Mouse (Mus musculus): Measurements from ENCODE around the gene Wasf1. TPM values are rescaled to one million over a fixed set of nuclear protein-coding genes. Genes with fewer than 3 reads are reported as not detected.

Gene Wasf1
- total RNA-seq, 2 experiments from 2014 or later = 412 to 418 TPM

GRCm38 (mm10) chr10:40906802-40907201 lies 23.5 kb downstream of the Wasf1 start:
- H3K4me3 ChIP-seq = no peak overlapping the region
- no peak for DNase-seq (ENCODE audit: low spot score in 2 of 2)
- H3K27ac ChIP-seq = peak overlapping the region; percentile 39; the same call in 1 of the 2 replicates
- TF ChIP-seq CTCF (conservative IDR thresholded peaks at IDR 0.05) = no peak

- H3K27ac ChIP-seq = peak overlapping the region; percentile 46; the same call in 1 of the 2 replicates
- no peak overlapping the region for H3K4me3 ChIP-seq
- no peak for DNase-seq (ENCODE audit: low spot score in 2 of 2)
- no peak for TF ChIP-seq CTCF (conservative IDR thresholded peaks at IDR 0.05)
Observed at GRCm38 (mm10) chr10:40908580-40908979, 25.3 kb downstream of the Wasf1 start.

- Histone ChIP-seq H3K27ac (no peak overlapping the region), H3K4me3 (no peak overlapping the region)
- no peak for TF ChIP-seq CTCF (conservative IDR thresholded peaks at IDR 0.05)
- DNase-seq (ENCODE audit: low spot score in 2 of 2) = no peak
Observed at GRCm38 (mm10) chr10:40910811-40911210, 27.5 kb downstream of the Wasf1 start.

GRCm38 (mm10) chr10:40915240-40915639 lies 32.0 kb downstream of the Wasf1 start:
- no peak overlapping the region for H3K27ac ChIP-seq
- no peak for DNase-seq (ENCODE audit: low spot score in 2 of 2)
- TF ChIP-seq CTCF (conservative IDR thresholded peaks at IDR 0.05) = no peak
- H3K4me3 ChIP-seq = no peak overlapping the region

GRCm38 (mm10) chr10:40918669-40919440 lies 35.6 kb downstream of the Wasf1 start:
- peak overlapping the region; percentile 8; the same call in 1 of the 2 replicates for H3K4me3 ChIP-seq
- peak overlapping the region; percentile 69 for H3K27ac ChIP-seq
- DNase-seq (ENCODE audit: low spot score in 2 of 2) = no peak
- no peak for TF ChIP-seq CTCF (conservative IDR thresholded peaks at IDR 0.05)

- H3K27ac ChIP-seq = peak overlapping the region; percentile 69
- no peak for DNase-seq (ENCODE audit: low spot score in 2 of 2)
- TF ChIP-seq CTCF (conservative IDR thresholded peaks at IDR 0.05) = no peak
- H3K4me3 ChIP-seq = no peak overlapping the region
Observed at GRCm38 (mm10) chr10:40919464-40919863, 36.2 kb downstream of the Wasf1 start.

- no peak overlapping the region for H3K4me3 ChIP-seq
- peak overlapping the region; percentile 52 for H3K27ac ChIP-seq
- DNase-seq (ENCODE audit: low spot score in 2 of 2) = no peak
- no peak for TF ChIP-seq CTCF (conservative IDR thresholded peaks at IDR 0.05)
Observed at GRCm38 (mm10) chr10:40932995-40933394, 49.7 kb downstream of the Wasf1 start.

- H3K27ac ChIP-seq = peak overlapping the region; percentile 24; the same call in 1 of the 2 replicates
- no peak for TF ChIP-seq CTCF (conservative IDR thresholded peaks at IDR 0.05)
- DNase-seq (ENCODE audit: low spot score in 2 of 2) = peak; percentile 31 to 58
- H3K4me3 ChIP-seq = no peak overlapping the region
Observed at GRCm38 (mm10) chr10:40936160-40936726, 53.0 kb downstream of the Wasf1 start.

GRCm38 (mm10) chr10:40937569-40937968 lies 54.3 kb downstream of the Wasf1 start:
- TF ChIP-seq CTCF (conservative IDR thresholded peaks at IDR 0.05) = no peak
- H3K4me3 ChIP-seq = no peak overlapping the region
- no peak overlapping the region for H3K27ac ChIP-seq

GRCm38 (mm10) chr10:40942688-40943087 lies 59.4 kb downstream of the Wasf1 start:
- no peak for TF ChIP-seq CTCF (conservative IDR thresholded peaks at IDR 0.05)
- Histone ChIP-seq H3K4me3 (no peak overlapping the region), H3K27ac (peak overlapping the region; percentile 59)
- no peak for DNase-seq (ENCODE audit: low spot score in 2 of 2)

More at GRCm38 (mm10) chr10:40937569-40937968, 54.3 kb downstream of the Wasf1 start:
- no peak for DNase-seq (ENCODE audit: low spot score in 2 of 2)

GRCm38 (mm10) chr10:40950176-40950575 lies 66.9 kb downstream of the Wasf1 start:
- DNase-seq (ENCODE audit: low spot score in 2 of 2) = no peak
- Histone ChIP-seq H3K4me3 (no peak overlapping the region), H3K27ac (peak overlapping the region; percentile 20; the same call in 1 of the 2 replicates)
- no peak for TF ChIP-seq CTCF (conservative IDR thresholded peaks at IDR 0.05)

- Histone ChIP-seq H3K27ac (peak overlapping the region; percentile 75), H3K4me3 (no peak overlapping the region)
- 0 out of 2 replicates have a peak, but pooled peaks have one; percentile 11 for TF ChIP-seq CTCF (conservative IDR thresholded peaks at IDR 0.05)
- peak; percentile 71 to 74 for DNase-seq (ENCODE audit: low spot score in 2 of 2)
Observed at GRCm38 (mm10) chr10:40956206-40956605, 72.9 kb downstream of the Wasf1 start.

GRCm38 (mm10) chr10:40961365-40961764 lies 78.1 kb downstream of the Wasf1 start:
- H3K27ac ChIP-seq = no peak overlapping the region
- no peak for DNase-seq (ENCODE audit: low spot score in 2 of 2)
- no peak overlapping the region for H3K4me3 ChIP-seq
- TF ChIP-seq CTCF (conservative IDR thresholded peaks at IDR 0.05) = no peak
